Mouse (Mus musculus) heart, postnatal 10 days (tissue): ENCODE results near the gene Cwh43. TPM values are rescaled to one million over a fixed set of nuclear protein-coding genes. Genes with fewer than 3 reads are reported as not detected.
A peak's percentile ranks its signal among the peaks of the same experiment; 100 is the strongest.
"Not testable (repeated sequence)": the region's sequence is repeated elsewhere in the genome, so short reads cannot be mapped to it uniquely, and the experiment has no call there.

Experiments
- DNase-seq, 2 experiments: peaks; one replicate each; pipeline ENCODE4 v3.0.0; 2021
- intact Hi-C: fragments of 180-260 bp; cut with DNase I; formaldehyde crosslinking; loops from one replicate; pipeline ENCODE4 v1.15.1; 2025
- total RNA-seq, 2 experiments: library from RNA; stranded (reverse); gene quantifications; 2 replicates each; pipeline ENCODE4 v1.2.3; 2021

The Cwh43 gene
- total RNA-seq, 2 experiments from 2014 or later: not detected

DNA sequence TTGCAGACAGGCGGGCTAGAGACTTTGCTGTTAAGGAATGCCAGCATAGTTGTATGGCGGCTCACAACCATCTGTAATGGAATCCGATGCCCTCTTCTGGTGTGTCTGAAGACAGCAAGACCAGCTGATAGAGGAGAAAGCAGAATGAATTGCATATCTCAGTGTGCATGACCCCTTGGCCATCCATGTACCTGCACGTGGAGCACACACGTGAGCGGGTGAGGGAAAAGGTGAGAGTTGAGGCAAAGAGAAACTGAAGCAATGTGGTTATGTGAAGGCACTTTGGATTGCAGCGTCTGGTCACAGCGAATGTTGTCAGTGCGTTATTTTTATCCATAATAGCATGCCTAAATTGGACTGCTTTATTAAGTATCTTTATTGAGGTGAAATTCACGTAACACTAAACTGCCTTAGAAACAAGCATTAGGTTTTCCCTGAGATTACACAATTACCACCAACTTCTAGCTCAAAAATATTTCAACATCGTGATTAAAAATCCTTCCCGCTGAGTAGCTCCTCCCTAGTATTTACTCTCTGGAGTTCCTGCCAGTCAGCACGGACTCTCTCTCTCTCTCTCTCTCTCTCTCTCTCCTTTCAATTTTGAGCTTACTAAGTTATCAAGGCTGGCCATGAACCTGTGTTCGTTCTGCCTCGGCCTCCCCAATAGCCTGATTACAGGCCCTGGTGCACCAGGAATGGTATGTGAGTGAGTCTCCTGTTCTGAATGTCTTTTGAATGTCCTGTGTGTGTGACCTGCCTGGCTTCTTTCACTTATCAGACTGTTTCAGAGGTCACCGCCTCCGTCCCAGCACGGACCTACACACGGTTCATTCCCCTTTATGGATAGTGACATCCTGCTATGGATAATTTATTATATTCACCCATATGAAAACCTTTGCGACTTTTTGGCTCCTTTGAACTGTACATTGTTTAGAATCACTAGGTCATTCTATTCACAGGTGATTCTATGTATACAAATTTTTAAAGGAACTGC lies 68.8 kb downstream of the Cwh43 start:
- peak in 1 of 2 experiments; percentile 4 for DNase-seq
- intact Hi-C loops: no loop called here

DNA sequence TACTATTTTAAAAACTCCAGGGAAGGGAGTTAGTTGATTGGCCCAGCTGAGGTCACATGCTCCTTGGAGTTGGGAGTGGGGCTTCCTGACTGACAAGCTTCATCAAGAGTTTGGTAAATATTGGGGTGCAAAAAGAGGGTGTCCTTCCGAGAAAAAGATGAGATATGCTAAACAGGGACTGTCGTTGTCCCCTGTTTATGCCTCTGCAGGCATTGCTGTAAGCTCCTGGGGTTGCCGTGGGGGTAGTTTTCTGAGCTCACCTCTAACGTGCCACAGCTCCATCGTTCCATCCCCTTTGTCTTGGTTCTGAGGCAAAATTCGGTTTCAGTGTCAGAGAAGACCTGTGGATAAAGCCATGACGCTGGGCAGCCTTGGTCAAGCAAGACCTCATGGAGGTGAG lies 74.8 kb downstream of the Cwh43 start, which contains the start of gene Dcun1d4:
TSS of gene Dcun1d4 (plus strand) at position 301 of the 400 bp plus-strand sequence.
- no peak for DNase-seq
- intact Hi-C loops: no loop called here

DNA sequence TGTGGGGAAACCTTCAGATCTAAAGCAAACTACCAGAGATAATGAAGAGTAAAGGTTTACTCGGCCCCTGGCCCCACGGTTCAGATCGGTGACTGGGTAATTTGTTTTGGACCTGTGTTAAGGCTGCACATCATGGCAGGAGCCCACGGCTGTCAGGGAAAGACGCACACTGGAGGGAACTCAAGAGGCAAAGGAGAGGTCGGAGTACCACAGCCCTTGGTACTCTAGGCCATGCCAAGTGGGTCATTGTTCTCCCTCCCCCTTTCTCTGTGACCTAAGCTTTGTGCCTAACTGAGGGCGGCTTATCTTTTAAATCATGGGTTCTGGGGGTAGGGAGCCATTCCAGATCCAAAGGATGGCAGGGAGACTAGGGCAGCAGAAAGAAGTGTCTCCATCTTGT lies 75.5 kb downstream of the Cwh43 start:
- intact Hi-C loops: no loop called here
- no peak for DNase-seq

DNA sequence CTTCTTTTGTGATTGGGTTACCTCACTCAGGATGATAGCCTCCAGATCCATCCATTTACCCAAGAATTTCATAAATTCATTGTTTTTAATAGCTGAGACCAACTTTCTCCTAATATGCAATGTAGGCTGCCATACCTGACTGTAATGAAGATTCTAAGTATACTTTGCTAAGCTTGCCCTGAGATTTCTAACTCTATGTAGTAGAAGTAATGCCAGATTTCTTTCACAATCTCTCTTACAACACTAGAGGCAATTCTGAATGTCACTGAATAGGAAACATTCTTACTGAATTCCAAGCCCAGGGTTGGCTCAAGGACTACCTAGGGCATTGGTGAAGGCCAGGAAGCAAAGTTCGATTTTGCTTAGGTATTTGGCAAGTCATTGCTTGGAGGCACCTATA lies 76.5 kb downstream of the Cwh43 start:
- intact Hi-C loops, DNase-seq: not testable (repeated sequence)

DNA sequence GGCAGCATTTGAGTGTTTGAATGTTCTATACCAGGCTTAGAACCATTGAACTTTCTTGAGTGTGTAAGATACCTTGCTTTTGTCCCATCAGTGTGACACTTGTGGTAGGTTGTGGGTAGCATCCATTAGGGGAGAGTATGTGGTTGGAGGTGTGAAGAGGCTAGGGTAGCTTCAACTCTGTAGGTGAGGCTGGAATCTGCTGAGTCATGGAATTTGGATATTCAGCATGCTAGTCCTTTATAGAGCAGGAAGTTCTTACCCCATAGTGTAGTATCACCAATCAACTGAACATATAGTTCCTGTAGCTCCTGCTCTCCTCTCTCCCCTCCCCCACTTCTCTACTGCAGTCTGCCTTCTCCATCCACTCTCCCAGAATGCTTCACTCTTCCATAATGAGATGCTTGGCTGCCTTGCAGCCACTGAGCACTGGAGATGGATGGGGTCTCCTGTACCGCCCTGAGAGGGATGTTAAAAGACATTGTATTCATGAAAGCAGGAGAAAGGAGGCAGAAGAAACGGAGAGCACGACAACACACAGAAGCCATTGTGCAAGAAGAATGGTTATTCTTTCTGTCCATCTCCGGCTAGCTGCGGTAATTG lies 78.2 kb downstream of the Cwh43 start:
- intact Hi-C loops: no loop called here
- DNase-seq: no peak

DNA sequence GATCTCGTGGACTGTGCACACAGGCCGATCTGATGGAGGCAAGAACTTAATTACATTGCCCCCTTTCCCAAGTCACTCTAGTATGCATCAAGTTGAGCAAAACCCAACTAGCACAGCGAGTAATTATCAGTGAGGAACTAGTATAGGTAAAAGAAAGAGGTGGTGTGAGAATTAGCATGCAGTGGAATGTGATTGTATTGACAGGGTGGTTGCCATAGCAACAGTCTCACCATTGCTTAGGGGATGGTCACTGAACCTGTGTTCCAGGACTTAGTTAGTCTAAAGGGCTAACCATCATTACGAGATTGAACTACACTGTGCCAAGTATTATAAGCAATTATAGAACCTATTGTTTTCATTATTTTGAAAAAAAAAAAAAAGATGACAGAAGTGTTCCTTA lies 80.6 kb downstream of the Cwh43 start:
- DNase-seq: no peak
- intact Hi-C loops: no loop called here

DNA sequence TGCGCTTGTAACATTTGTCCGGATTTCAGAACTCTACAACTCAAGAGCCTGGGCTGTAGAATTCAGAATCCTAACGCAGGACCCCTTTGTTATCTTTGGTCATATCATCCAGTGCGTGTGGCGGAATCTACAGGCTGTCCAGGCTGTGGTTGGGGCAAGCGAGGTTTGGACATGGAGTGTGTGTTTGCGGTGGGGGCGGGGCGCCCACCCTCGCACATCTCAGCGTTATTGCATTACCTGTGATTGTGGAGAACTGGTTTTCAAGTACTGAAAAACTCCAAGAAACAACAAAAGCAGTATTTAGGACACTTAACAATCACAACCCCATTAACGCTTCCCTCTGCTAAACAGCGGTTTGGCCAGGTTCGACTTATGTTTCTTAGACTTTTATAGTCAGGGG lies 84.0 kb downstream of the Cwh43 start:
- intact Hi-C loops: loop anchor here (5.0 kb wide), 1 partner anchor 147 kb away; no protein-coding TSS in a partner anchor
- no peak for DNase-seq

DNA sequence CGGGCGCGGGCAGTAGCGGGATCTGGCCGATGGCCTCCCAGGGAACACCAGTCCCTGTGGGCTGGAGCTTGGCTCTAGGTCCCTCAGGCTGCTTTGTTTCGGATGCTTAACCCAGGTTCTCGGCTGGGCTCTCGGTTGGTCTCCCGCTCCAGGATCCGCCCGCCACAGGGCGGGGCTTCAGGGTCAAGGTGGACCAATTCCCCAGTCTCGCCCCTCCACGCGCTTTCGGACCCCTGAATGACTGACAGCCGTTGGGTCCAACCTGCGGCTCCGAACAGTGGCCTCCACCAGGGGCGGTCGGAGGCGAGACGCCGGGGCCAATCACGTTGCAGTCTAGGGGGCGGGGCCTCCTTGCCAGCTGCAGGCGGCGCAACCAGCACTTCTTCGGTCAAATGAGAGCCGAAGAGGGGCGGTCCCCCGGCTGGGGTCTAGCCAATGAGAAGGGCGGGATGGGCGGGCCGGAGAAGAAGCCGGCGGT lies 84.8 kb downstream of the Cwh43 start:
- DNase-seq: peak; percentile 99 to 100
- intact Hi-C loops: loop anchor here (5.0 kb wide), 1 partner anchor 147 kb away; no protein-coding TSS in a partner anchor

DNA sequence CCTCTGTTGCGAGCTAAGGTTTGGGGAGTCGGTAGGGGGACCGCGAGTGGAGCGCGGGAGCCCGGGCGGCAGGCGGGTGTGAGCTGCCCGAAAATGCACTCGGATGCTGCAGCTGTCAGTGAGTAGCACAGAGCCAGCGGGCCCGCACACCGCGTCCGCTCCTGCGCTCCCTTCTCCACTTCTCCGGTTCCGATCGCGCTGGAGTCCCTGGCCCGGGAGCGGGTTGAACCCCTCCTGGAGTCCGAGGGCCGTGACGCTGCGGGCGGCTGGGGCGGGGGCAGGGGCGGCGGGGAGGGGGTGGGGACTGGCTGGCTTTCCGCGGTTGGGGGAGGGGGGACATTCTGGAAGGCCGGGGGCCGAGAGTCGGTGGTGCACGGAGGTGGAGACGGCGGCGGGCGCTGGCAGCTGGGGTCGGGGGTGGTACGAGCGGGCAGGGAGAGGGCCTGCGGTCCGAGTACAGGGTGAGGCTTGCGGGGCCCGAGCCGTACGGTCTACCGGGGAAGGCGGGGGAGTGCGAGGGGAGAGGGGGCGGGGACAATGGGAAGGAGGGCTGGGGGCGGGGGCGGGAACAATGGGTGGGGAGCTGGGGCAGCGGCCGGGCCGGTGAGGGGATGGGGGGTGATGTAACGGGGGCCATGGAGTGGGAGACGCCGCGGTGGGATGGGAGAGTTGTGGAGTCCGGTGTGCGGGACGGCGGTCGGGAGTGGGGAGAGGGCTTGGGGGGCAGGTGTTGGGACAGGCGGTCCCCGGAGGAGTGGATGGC lies 85.4 kb downstream of the Cwh43 start:
- intact Hi-C loops: loop anchor here (5.0 kb wide), 1 partner anchor 146 kb away; no protein-coding TSS in a partner anchor
- DNase-seq: peak in 1 of 2 experiments; percentile 20

DNA sequence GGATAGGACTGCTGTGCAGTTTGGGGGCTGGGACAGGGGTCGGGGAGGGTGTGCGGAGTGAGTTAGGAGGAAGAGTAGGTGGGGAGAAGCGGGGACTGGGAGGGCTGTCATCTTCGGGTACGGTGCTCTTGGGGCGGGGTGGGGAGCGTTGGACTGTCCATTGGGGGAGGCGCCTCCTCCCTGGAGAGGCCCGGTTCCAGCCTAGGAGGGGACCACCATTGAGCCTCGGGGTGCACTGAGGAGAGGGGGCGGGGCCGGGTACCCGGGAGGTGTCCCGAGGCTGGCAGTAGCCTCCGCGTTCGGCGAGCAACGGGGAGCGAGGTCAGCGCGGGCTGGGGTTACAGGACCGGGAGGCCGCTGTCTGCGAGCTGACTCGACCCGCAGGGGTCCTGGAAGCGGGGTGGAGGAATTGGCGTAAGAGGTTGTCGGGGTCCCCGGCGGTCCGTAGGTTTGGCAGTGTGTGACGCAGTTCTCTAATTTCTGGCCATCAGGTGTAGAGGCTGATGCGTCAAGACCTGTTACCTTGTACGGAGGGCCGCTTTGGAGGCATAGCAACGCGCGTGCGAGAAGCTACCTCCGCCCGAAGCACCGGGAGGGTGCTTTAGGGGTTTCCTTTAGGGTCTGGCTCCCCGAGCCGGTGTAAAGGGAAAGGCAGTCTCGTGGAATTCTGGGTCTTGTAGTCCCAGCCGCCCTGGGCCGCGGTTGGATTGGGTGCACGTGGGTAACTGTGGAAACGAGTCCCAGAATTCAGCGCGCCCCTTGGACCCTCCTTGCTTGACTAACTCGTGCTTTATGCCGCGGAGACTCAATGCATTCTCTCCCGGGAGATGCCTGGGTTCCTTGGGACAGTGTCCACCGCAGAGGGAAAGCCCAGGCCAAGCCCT lies 86.2 kb downstream of the Cwh43 start:
- intact Hi-C loops: loop anchor here (5.0 kb wide), 1 partner anchor 145 kb away; no protein-coding TSS in a partner anchor
- DNase-seq: peak; percentile 90 to 91

DNA sequence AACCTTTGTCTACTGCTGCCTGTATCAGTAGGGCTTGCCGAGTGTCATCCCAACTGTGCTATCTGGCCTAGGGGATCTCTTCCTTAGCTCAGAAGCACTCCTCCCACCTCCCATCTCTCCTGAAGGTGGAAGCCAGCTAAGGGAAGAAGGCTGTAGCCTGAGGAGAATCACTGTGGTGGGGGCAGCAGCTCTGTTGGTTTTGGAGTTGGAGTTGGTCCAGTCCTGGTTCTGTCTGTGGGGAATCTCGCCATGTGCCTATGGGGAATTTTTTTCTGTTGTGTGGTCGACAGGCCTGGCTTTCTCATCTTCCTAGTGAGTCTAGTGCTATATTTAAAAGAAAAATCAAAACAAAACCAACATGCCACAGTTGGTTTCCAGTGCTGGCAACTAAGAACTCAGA lies 91.5 kb downstream of the Cwh43 start:
- intact Hi-C loops: no loop called here

DNA sequence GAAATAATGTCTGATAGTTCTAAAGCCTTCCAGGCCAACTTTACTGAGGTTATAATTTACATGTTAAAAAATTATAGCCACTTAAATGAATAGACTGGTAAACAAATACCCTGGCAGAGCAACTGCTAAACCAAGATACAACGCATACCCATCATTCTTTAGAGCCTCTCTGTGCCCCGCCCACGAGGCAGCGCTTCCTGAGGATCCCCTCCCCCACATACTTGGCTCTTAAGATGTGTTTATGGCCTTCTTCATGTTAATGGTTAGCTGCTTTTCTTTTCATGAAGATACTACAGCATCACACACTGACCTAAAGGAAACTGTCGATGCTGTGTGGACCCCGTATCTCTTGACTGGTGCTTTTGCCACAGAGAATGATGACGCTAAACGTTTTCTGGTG lies 92.7 kb downstream of the Cwh43 start:
- no peak for DNase-seq
- intact Hi-C loops: no loop called here

More for the DNA sequence above, 91.5 kb downstream of the Cwh43 start:
- DNase-seq: no peak

DNA sequence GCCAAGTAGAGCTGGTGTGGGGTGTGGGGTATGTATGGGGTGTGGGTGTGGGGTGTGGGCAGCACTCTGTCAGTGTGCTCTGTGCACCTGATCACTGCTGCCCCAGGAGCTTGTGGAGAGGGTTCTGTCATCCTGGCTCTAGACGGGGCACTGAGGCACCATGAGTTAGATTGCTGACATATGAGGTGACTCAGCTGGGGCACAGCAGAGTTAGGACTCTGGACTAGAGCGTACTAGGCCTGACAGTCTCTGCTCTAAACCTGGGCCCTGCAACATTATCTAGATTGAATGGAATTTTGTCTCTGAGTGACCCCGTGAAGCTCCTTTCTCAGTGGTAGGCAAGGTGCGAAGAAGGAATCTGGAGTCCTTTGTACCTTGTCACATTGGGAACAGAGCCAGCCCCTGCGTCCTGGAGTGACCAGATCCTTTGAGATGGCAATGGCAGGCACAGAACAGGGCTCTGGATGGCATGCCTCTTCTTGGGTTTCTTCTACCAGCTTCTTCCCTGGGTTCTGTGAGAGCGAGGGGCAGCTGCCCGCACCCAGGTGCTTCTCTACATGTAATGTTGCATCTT lies 95.1 kb downstream of the Cwh43 start:
- DNase-seq: no peak
- intact Hi-C loops: no loop called here

DNA sequence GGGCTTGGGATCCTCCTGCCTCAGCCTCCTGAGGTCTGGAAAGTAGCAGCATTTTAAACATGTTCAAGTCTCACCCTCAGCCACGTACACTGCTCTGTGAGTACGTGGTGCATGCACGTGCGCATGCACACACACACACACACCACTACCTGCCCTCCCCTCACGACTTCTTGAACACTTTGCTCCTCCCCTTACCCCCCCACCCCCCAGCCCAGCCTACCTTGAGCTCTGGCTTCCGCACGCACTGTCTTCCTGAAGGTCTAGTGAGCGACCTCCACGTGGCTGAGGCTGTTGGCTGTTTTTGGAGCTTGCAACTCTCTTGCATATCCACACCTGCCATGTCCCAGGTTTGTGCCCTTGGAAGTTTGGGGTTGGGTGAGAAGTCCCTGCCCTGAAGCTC lies 96.5 kb downstream of the Cwh43 start:
- DNase-seq: no peak
- intact Hi-C loops: no loop called here

Other genes with a start within 250 kb of the Cwh43 start
- gene Fryl, start 149.5 kb upstream of the Cwh43 start, total RNA-seq: 10 to 100 TPM; 47.4 to 51.3 TPM
- gene Ociad1, start 113.3 kb upstream of the Cwh43 start, total RNA-seq: 100 to 1,000 TPM; 264 TPM
- 1 to 10 TPM; 8.5 to 9.6 TPM for gene Ociad2, start 65.0 kb upstream of the Cwh43 start, total RNA-seq
- gene Dcun1d4, start 74.9 kb downstream of the Cwh43 start, total RNA-seq: 10 to 100 TPM; 16.6 to 19.7 TPM
- gene Lrrc66, start 226.5 kb downstream of the Cwh43 start, total RNA-seq: not detected
- gene Sgcb, start 241.7 kb downstream of the Cwh43 start, total RNA-seq: 10 to 100 TPM; 75.1 TPM
- gene Spata18, start 245.3 kb downstream of the Cwh43 start, total RNA-seq: 1 to 10 TPM; 1.8 TPM